Mouse (Mus musculus): ENCODE measurements around the gene Nr4a2. TPM values are rescaled to one million over a fixed set of nuclear protein-coding genes. Genes with fewer than 3 reads are reported as not detected.

Nr4a2 gene
- total RNA-seq, 2 experiments from 2014 or later = 58.3 to 65.2 TPM

DNA sequence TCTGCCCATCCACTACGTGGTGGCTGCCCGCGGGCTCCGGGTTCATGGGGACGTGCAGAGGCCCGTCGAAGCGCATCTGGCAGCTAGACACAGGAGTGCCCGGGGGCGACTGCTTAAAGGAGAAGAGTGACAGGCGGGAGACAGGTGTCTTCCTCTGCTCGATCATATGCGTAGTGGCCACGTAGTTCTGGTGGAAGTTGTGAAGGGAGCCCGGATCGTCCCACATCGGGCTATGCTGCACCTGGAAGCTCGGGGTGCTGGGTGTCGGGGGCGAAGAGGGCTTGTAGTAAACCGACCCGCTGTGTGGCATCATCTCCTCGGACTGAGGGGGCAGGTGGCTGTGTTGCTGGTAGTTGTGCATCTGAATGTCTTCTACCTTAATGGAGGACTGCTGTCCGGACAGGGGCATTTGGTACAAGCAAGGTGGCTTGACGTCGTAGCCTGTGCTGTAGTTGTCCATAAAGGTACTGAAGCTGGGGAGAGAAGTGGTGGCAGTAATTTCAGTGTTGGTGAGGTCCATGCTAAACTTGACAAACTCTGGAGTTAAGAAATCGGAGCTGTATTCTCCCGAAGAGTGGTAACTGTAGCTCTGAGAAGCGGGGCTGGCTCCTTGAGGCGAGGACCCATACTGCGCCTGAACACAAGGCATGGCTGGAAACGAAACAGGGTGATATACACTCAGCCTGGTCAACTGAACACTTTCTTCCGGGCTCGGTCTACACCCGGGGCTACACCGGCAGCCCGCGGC, 11.8 kb downstream of the Nr4a2 start:
- no peak for DNase-seq

DNA sequence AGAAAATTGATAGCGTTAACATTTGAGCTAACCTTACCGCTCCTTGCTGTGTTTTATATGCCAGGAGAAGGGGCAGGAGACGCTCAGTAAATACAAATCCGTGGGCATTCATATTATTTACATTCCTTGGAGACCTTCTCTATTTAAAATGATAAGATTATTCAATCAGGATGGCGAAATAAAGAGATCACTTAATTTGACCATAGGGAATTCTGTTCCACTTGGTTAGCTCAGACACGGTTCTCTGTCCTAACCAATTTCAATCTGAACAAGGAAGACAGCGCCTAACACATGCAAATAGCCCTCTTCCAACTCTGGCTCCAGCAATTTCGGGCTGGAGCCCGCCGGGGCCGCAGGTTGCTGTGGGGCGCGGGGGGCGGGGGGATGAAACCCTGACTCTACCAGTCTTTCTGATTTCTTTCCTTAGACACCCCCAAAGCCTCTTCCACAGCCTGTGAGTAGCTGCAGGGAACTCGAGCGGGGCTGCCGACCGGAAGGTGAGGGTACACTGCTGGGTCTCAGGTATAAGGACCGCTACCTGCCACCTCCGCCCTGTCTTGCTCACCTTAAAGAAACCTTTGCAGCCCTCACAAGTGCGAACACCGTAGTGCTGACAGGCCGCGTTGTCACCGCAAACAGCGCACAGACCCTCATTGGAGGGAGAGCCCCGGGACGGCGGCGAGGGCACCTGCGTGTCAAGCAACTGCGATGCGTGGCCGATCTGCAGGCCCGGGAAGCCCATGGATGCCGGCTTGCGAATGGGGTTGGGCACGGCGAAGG, 12.6 kb downstream of the Nr4a2 start:
- DNase-seq = no peak

DNA sequence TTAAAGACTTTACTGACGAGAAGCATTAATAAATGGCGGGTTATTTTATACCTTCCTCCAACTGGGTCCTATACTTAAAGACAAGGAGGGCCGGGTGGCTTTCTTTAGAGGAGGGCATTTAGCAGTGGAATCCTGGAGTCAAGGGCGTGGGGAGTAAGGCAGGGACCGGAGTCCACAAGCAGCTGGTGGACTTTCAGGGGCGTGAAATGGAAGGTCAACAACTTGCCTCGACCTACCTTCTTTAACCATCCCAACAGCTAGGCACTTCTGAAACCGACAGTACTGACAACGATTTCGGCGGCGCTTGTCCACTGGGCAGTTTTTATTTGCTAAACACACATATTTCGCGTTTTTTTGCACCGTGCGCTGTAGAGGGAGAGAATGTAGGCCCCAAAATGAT, 13.4 kb downstream of the Nr4a2 start:
- DNase-seq = no peak

DNA sequence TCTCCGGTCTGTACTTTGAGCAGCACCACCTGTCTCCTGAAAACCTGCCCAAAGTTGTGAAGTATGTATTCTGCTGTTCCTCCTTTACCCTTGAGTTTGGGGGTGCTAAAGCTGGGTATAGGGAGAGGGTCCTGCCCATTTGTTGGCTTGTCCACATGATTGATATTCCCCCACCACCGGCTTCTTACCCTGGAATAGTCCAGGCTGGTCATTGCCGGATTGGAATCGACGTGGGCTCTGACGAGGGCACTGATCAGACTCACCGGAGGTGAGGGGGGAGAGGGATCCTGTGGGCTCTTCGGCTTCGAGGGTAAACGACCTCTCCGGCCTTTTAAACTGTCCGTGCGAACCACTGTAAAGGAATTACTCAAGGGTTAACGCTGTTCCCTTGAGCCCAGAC, 13.9 kb downstream of the Nr4a2 start:
- no peak for DNase-seq

DNA sequence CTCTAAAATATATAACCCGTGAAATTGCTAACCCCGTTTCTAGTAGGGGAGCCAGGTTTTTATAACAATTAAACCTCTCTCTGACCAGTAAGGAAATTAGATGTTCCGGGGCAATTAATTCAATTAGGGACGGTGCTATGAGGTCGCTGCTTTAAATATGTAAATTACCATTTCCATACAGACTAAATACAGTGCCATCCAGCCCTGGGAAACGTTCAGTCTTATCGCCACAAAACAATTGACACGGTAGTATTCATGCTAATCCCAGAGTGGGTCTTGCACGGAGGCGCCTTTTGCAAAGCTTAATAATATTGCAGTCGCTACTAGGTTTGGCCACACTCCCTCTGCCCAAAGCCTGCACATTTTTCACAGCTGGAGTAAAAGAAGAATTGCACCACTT, 14.5 kb downstream of the Nr4a2 start:
- DNase-seq = no peak

DNA sequence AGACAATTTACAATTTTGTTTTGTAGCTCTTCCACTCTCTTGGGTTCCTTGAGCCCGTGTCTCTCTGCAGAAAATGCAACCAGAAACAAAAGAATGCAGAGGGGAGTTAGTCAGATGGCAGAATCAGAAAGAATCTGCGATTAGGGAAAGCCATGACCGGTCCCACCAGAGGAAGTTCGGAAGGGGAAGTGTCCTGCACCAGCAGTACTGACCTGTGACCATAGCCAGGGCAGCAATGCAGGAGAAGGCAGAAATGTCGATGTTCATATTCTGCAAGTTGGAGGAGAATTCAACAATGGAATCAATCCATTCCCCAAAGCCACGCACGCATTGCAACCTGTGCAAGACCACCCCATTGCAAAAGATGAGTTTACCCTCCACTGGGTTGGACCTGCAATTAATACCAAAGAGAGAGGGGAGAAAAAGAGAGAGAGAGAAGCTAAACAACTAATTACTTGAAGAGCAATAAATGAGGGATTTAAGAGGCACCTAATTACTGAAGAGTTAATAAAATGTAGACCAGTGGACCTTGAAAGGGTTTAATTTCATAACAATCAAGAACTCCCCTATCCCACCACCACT, 15.4 kb downstream of the Nr4a2 start:
- no peak for DNase-seq

DNA sequence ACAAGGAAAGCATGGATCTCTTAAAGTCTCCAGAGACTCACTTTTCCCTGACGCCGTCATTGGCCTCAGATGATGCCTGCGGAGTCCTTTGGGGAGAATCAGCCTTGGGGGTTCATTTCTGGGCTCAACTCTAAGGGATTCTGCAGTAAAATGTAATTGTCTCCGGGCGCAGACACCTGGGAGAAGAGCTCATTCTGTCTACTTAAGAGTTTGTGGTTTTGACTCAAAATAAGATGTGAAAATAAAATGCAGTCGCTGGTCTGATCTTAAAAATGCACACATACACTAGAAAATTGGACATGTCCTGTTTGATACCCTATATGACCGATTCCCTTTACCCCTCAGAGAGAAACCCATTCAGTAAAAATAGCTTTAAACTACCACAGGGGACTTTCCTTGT, 18.4 kb downstream of the Nr4a2 start:
- DNase-seq = no peak

DNA sequence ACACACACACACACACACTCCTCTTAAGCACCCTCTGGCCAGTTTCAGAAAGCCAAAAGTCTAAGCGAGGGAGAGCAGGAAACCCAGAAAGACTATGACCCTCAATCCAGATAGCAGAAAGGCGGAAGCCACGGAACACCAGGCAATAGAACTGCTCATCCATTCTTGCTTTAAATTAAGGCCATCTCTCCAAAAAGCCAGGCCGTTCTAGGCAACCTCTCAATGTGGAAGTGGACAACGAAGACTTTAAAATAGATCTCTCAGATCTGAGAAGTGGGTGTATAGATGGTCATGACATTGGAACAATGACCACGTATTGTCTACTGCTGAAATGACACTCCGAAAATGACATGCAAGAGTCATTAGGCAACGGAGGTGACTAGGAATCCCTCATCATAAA, 19.1 kb downstream of the Nr4a2 start:
- DNase-seq = no peak

DNA sequence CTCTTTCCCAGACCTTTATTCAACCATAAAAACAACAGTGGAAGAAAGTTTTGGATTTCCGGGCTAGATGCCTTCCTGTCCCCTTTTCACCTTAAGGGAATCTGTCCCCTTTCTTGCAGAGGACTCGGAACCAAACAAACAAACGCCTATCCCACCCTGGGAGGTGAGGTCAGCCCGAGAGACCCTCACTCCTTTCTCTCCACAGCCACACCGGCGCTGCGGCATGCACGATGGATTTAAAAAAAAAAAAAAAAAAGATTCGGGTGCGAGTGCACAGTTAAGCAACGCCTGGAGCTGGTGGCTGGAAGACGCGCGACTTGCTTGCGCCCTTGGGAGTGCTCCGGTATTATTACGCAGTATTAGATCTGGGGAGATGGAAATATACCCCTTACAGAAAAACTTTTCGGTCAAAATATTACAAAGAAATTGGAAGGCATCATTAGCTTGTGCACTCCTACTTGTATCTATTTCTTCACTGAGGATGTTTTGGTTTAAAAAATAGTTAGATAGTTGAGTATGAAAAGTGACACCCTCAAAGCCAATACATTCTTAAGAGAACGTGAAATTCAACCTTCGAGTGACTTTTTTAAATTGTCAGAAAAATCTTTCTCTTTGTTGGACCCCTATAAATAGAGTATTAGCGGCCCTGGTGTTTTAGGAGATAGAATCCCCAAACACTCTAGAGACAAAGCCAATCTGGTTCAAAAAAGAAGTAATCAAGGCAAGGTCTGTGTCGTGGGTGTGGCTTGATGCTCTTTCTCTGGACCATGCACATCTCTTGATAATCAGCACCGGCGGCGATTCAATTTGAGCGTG, 19.8 kb downstream of the Nr4a2 start:
- DNase-seq = no peak

DNA sequence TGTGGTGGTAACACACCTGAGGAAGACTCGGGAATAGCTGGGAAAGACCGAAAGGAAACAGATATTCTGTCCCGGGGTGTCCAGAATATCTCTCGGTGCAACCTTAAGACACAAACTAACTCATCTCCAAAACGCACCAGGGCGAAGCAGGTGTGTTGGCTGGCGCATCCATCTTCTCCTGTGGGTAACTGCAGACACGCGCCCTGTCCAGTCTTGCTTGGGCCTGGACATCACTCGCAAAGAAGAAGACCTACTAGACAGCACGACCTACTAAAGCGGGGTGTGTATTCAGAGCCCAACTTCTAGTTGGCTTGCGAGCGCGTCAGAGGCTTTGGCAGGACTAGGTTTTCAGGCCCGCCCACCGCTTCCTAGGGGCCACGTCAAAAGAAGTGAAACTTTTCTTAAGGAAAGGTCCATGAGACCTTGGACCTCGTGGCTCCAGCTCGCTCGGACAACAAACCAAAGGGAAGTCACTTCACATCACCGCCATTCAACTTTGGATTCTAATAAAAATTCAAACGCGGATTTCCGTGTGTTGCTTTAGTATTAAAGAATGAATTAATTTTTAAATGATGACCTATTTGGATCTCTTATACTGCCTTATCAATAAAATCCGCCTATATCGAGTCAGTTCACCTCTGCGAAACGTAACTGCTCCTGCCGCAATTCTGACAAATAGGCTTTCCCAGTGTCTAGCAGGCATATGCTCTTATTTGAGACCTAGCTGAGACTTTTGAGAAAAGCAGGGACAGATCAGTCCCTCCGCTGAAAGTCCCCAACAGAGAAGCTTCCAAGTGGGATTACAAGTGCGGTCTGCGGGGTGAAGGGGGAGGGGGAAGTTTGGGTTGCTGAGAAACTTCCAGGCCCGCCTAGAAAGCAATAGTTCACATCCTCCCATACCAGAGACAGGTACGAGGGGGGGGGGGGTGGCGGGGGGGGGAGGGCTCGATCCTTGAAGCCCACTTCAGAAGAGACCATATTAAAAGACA, 20.7 kb downstream of the Nr4a2 start:
- no peak for DNase-seq

DNA sequence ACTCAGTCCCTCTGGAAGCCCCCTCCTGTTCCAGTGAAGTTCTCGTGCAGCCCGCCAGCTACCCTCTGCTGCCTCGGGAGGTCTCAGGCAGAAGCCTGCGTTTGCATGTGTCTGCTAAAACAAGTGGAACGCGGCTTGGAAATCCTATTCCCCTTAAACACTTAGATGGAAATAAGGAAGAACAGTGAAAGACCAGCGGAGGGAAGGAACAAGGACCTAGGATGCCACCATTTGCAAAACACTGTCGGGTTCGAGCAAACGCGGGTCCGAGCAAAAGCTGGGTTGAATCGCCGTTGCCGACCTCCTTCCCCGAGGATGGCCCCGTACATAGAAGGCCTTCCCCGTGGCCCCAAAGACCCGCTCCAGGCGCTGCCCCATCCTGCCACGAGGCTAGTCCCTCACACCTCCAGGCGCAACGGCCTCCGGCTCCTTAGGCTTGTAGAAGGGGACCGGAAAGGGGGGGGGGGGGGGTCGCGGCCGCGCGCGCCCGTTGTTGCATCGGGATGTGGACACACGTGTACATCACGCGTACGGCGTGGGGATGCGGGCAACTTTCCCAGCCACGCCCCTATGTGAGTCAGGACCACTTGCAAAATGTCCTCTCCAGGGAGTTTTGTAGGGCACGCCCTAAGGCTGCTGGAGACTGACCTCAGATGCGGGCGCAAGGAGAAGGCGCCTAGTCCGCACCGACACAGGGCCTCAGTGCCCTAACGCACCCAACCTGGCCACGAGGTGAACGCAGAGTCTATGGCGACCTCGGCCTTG, 21.5 kb downstream of the Nr4a2 start:
- DNase-seq = no peak

DNA sequence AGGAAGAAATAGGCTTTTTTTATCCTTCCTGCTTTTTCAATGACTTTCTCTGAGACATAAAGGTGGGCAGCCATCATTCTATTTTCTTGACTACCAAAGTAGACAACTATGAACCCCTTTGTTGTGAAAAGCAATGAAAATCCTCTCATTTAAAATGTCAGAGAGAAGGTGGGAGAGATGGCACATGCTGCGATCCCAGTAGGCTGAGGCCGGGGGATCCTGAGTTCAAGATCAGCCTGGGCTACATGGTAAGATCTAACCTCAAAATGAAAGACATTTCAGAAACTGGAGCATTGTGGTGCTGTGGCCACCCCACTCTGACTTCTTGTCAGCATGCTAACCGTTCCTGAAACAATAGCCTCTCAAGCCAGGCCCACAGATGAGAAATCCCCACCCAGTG, 23.6 kb downstream of the Nr4a2 start:
- no peak for DNase-seq

DNA sequence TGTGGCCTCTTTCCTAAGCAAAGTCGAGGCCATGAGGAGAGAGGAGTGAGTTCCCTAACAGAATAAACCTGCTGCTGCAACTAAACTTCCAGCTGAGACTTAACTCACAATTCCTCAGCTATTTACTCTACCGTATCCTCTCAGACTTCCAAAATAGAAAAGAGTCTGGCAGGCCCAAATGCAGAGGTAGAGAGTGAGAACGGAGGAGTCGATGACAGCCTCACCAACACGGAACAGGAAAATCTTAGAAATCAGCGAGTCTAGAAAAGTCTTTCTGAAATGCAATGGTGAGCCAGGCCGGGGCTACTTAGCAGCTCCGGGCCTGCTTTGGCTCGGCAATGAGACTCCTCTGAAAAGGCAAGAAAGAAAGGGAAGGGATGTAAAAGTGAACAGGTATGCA, 51.4 kb downstream of the Nr4a2 start:
- no peak for DNase-seq

DNA sequence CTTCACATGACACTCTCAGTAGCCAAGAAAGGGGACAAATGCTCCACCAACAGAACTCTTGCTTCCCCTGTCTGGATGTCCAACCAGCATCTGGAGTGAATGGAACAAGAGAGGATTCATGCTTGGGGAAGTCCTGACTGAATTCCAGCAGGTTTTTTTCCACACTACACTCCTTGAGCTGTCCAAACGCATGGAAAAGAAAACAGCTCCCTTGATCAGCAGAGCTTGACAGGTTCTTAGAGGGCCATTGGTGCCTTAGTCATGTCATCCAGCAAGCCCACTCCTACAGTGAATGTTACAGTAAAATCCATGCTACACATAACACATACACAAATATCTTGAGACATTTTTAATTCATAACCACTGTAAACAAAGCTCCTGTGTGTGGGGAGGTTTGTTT, 60.3 kb downstream of the Nr4a2 start:
- DNase-seq = no peak

Other genes with a start within 250 kb of the Nr4a2 start
- gene Gpd2, start 113.6 kb upstream of the Nr4a2 start, total RNA-seq (2021) = 100 to 1,000 TPM; 129 to 140 TPM

Data from layer of hippocampus, postnatal 36 days (tissue).